12 mouse cellular contexts compared by ENCODE assay signal in the genomic region with DNA sequence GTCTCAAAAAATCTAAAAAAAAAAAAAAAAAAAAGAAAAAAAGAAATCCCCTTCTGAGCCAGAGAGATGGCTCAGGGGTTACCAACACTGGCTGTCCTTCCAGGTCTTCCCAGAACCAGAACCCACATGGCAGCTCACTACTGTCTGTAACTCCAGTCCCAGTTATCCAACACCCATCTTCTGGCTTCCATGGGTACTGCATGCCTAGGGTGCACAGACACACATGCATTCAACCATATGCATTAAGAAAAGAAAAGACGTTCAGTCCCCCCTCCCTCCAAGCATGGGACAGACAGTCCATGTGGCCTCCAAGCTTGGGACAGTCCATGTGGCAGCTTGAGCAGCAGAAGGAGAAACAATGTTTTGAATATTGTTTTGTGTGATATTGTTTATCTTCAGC. TPM values are rescaled to one million over a fixed set of nuclear protein-coding genes. Genes with fewer than 3 reads are reported as not detected.
A peak's percentile ranks its signal among the peaks of the same experiment; 100 is the strongest.
DNase-seq lines count a peak whose midpoint lies in the region; ATAC-seq and TF ChIP-seq lines count a peak whose summit lies in the region.
"Had no signal": no experiment of that assay in that cellular context is flagged by ENCODE, and none has a peak within 500 bp of the region (broad histone marks: within the 10 kb centered on the region; RNA-seq: fewer than 3 reads in every experiment).

No protein-coding gene starts in this region.

- DNase-seq in embryonic facial prominence, embryonic 10.5 days (ENCODE audit: low spot score), result no peak
- DNase-seq in liver, postnatal 0 days, result no peak
- DNase-seq: adrenal gland, postnatal 25 days; gastrocnemius, adult 2 months; heart, postnatal 4 days; lung, postnatal 14 days; right cerebral cortex, postnatal 25 days had no signal

- no peak overlapping the region for H3K27ac ChIP-seq in intestine, postnatal 0 days (ENCODE audit: low read depth, low read length)
- H3K27ac ChIP-seq in intestine, embryonic 15.5 days, result no peak overlapping the region
- no peak overlapping the region for H3K27ac ChIP-seq in midbrain, embryonic 13.5 days
- H3K27ac ChIP-seq in midbrain, embryonic 15.5 days, result no peak overlapping the region
- no peak overlapping the region for H3K27ac ChIP-seq in embryonic facial prominence, embryonic 10.5 days (replicated peaks)
- no peak overlapping the region for H3K27ac ChIP-seq in liver, postnatal 0 days (ENCODE audit: low read depth)
- H3K27ac ChIP-seq: gastrocnemius, adult 2 months had no signal

- no peaks in the 10 kb centered on the region for H3K9me3 ChIP-seq in intestine, postnatal 0 days (ENCODE audit: control insufficient read depth)
- no peaks in the 10 kb centered on the region for H3K9me3 ChIP-seq in intestine, embryonic 15.5 days
- no peaks in the 10 kb centered on the region for H3K9me3 ChIP-seq in midbrain, embryonic 13.5 days
- no peaks in the 10 kb centered on the region for H3K9me3 ChIP-seq in midbrain, embryonic 15.5 days
- H3K9me3 ChIP-seq in embryonic facial prominence, embryonic 10.5 days, result no peaks in the 10 kb centered on the region
- no peaks in the 10 kb centered on the region for H3K9me3 ChIP-seq in liver, postnatal 0 days (ENCODE audit: low read length)

- no peaks in the 10 kb centered on the region for H3K27me3 ChIP-seq in intestine, postnatal 0 days (replicated peaks; ENCODE audit: control insufficient read depth, insufficient read depth, low read length)
- no peaks in the 10 kb centered on the region for H3K27me3 ChIP-seq in intestine, embryonic 15.5 days (replicated peaks)
- H3K27me3 ChIP-seq in midbrain, embryonic 13.5 days, result no peaks in the 10 kb centered on the region
- no peaks in the 10 kb centered on the region for H3K27me3 ChIP-seq in midbrain, embryonic 15.5 days (replicated peaks)
- no peaks in the 10 kb centered on the region for H3K27me3 ChIP-seq in embryonic facial prominence, embryonic 10.5 days (replicated peaks; ENCODE audit: low read depth, poor library complexity, severe bottlenecking)
- no peaks in the 10 kb centered on the region for H3K27me3 ChIP-seq in liver, postnatal 0 days (ENCODE audit: insufficient read depth, low read length)

- 43% methylated on average over 1 of the region's 1 CpGs for WGBS in intestine, postnatal 0 days
- WGBS in intestine, embryonic 15.5 days, result 65% methylated on average over 1 of the region's 1 CpGs
- 75% methylated on average over 1 of the region's 1 CpGs for WGBS in midbrain, embryonic 13.5 days
- WGBS in midbrain, embryonic 15.5 days, result 53% methylated on average over 1 of the region's 1 CpGs
- 76% methylated on average over 1 of the region's 1 CpGs for WGBS in embryonic facial prominence, embryonic 10.5 days
- 56% methylated on average over 1 of the region's 1 CpGs for WGBS in liver, postnatal 0 days (ENCODE audit: insufficient replicate concordance)

- peak; percentile 37; the same call in 1 of the 2 replicates for TF ChIP-seq CTCF in intestine, postnatal 0 days (IDR thresholded peaks at IDR 0.05; ENCODE audit: low read depth)
- peak; percentile 35; the same call in 1 of the 2 replicates for TF ChIP-seq CTCF in liver, postnatal 0 days (IDR thresholded peaks at IDR 0.05; ENCODE audit: low read depth)

- no peaks in the 10 kb centered on the region for H3K4me1 ChIP-seq in intestine, postnatal 0 days (replicated peaks; ENCODE audit: control insufficient read depth, insufficient read depth, low read length)
- H3K4me1 ChIP-seq in intestine, embryonic 15.5 days (replicated peaks), result 0 out of 2 replicates have a peak, but pooled peaks cover 9% of the 10 kb centered on the region
- peaks cover 32% of the 10 kb centered on the region for H3K4me1 ChIP-seq in midbrain, embryonic 13.5 days (replicated peaks)
- H3K4me1 ChIP-seq in midbrain, embryonic 15.5 days, result peaks cover 12% of the 10 kb centered on the region
- peaks cover 19% of the 10 kb centered on the region for H3K4me1 ChIP-seq in embryonic facial prominence, embryonic 10.5 days
- H3K4me1 ChIP-seq in liver, postnatal 0 days (ENCODE audit: insufficient read depth), result peaks cover 17% of the 10 kb centered on the region

- H3K4me3 ChIP-seq in intestine, postnatal 0 days (ENCODE audit: low read depth, low read length), result no peak overlapping the region
- H3K4me3 ChIP-seq in intestine, embryonic 15.5 days (replicated peaks), result no peak overlapping the region
- no peak overlapping the region for H3K4me3 ChIP-seq in midbrain, embryonic 13.5 days (replicated peaks)
- no peak overlapping the region for H3K4me3 ChIP-seq in midbrain, embryonic 15.5 days
- peak overlapping the region; percentile 25; the same call in 1 of the 2 replicates for H3K4me3 ChIP-seq in embryonic facial prominence, embryonic 10.5 days
- H3K4me3 ChIP-seq in liver, postnatal 0 days (ENCODE audit: low read depth, low read length), result no peak overlapping the region
- H3K4me3 ChIP-seq: gastrocnemius, adult 2 months had no signal

- H3K4me2 ChIP-seq in intestine, postnatal 0 days (replicated peaks; ENCODE audit: low read depth), result no peak overlapping the region
- no peak overlapping the region for H3K4me2 ChIP-seq in intestine, embryonic 15.5 days (replicated peaks)
- no peak overlapping the region for H3K4me2 ChIP-seq in midbrain, embryonic 13.5 days (replicated peaks)
- no peak overlapping the region for H3K4me2 ChIP-seq in midbrain, embryonic 15.5 days
- 0 out of 2 replicates have a peak overlapping the region, but pooled peaks have one; percentile 11 for H3K4me2 ChIP-seq in liver, postnatal 0 days (ENCODE audit: low read depth, low read length)

- H3K36me3 ChIP-seq in intestine, postnatal 0 days (ENCODE audit: control insufficient read depth, insufficient read depth), result peaks cover 27% of the 10 kb centered on the region
- peaks cover 27% of the 10 kb centered on the region for H3K36me3 ChIP-seq in intestine, embryonic 15.5 days
- H3K36me3 ChIP-seq in midbrain, embryonic 13.5 days, result peaks cover 33% of the 10 kb centered on the region
- peaks cover 8% of the 10 kb centered on the region; the same call in 1 of the 2 replicates for H3K36me3 ChIP-seq in midbrain, embryonic 15.5 days (replicated peaks)
- H3K36me3 ChIP-seq in embryonic facial prominence, embryonic 10.5 days (replicated peaks), result peaks cover 50% of the 10 kb centered on the region
- peaks cover 33% of the 10 kb centered on the region for H3K36me3 ChIP-seq in liver, postnatal 0 days (replicated peaks; ENCODE audit: insufficient read depth, low read length)

- TF ChIP-seq EP300 in liver, postnatal 0 days (IDR thresholded peaks at IDR 0.05; ENCODE audit: low read depth), result no peak

- H3K9ac ChIP-seq in intestine, postnatal 0 days (ENCODE audit: low read depth, low read length), result no peak overlapping the region
- no peak overlapping the region for H3K9ac ChIP-seq in intestine, embryonic 15.5 days
- H3K9ac ChIP-seq in midbrain, embryonic 13.5 days (replicated peaks), result 0 out of 2 replicates have a peak overlapping the region, but pooled peaks have one; percentile 4
- no peak overlapping the region for H3K9ac ChIP-seq in midbrain, embryonic 15.5 days
- no peak overlapping the region for H3K9ac ChIP-seq in liver, postnatal 0 days (replicated peaks)

- no peak for ATAC-seq in intestine, postnatal 0 days
- no peak for ATAC-seq in intestine, embryonic 15.5 days
- no peak for ATAC-seq in midbrain, embryonic 13.5 days
- ATAC-seq in midbrain, embryonic 15.5 days (replicated peaks), result no peak
- no peak for ATAC-seq in liver, postnatal 0 days
- ATAC-seq in cerebellum, adult (ENCODE audit: insufficient number of reproducible peaks, low FRiP score, low TSS enrichment), result no peak

RNA-seq across cellular contexts. Expression of a gene that starts 3.1 kb away (rescaled TPM):
- polyA plus RNA-seq in intestine, postnatal 0 days (2015; fragmentation: Nextera tagmentation; extraction: Ambion mirVana), result 71.7 and 75.1 TPM in 2 replicates
- 149 and 178 TPM in 2 replicates for polyA plus RNA-seq in intestine, embryonic 15.5 days (2015; fragmentation: Nextera tagmentation; extraction: Ambion mirVana)
- polyA plus RNA-seq in midbrain, embryonic 13.5 days (2015; fragmentation: Nextera tagmentation; extraction: Ambion mirVana), result 218 and 242 TPM in 2 replicates
- 116 and 123 TPM in 2 replicates for polyA plus RNA-seq in midbrain, embryonic 15.5 days (2015; fragmentation: Nextera tagmentation; extraction: Ambion mirVana)
- 369 and 371 TPM in 2 replicates for polyA plus RNA-seq in embryonic facial prominence, embryonic 10.5 days (2016; fragmentation: Nextera tagmentation; extraction: Ambion mirVana)
- polyA plus RNA-seq in liver, postnatal 0 days (2015; fragmentation: Nextera tagmentation; extraction: Ambion mirVana), result 92.0 and 98.4 TPM in 2 replicates

RNA-seq across cellular contexts. Expression of a gene that starts 27.7 kb away (rescaled TPM):
- polyA plus RNA-seq in intestine, postnatal 0 days (2015; fragmentation: Nextera tagmentation; extraction: Ambion mirVana), result 0.90 TPM in 2 replicates
- polyA plus RNA-seq in intestine, embryonic 15.5 days (2015; fragmentation: Nextera tagmentation; extraction: Ambion mirVana), result 1.5 and 1.9 TPM in 2 replicates
- 8.5 and 11.7 TPM in 2 replicates for polyA plus RNA-seq in midbrain, embryonic 13.5 days (2015; fragmentation: Nextera tagmentation; extraction: Ambion mirVana)
- polyA plus RNA-seq in midbrain, embryonic 15.5 days (2015; fragmentation: Nextera tagmentation; extraction: Ambion mirVana), result 10.6 and 11.1 TPM in 2 replicates
- polyA plus RNA-seq in embryonic facial prominence, embryonic 10.5 days (2016; fragmentation: Nextera tagmentation; extraction: Ambion mirVana), result 120 and 133 TPM in 2 replicates
- 15.2 and 17.3 TPM in 2 replicates for polyA plus RNA-seq in liver, postnatal 0 days (2015; fragmentation: Nextera tagmentation; extraction: Ambion mirVana)

RNA-seq across cellular contexts. Expression of a gene that starts 38.4 kb away (rescaled TPM):
- 42.2 and 52.4 TPM in 2 replicates for polyA plus RNA-seq in intestine, postnatal 0 days (2015; fragmentation: Nextera tagmentation; extraction: Ambion mirVana)
- 38.3 and 38.8 TPM in 2 replicates for polyA plus RNA-seq in intestine, embryonic 15.5 days (2015; fragmentation: Nextera tagmentation; extraction: Ambion mirVana)
- 32.6 and 33.8 TPM in 2 replicates for polyA plus RNA-seq in midbrain, embryonic 13.5 days (2015; fragmentation: Nextera tagmentation; extraction: Ambion mirVana)
- 34.3 and 36.1 TPM in 2 replicates for polyA plus RNA-seq in midbrain, embryonic 15.5 days (2015; fragmentation: Nextera tagmentation; extraction: Ambion mirVana)
- polyA plus RNA-seq in embryonic facial prominence, embryonic 10.5 days (2016; fragmentation: Nextera tagmentation; extraction: Ambion mirVana), result 33.4 and 36.1 TPM in 2 replicates
- polyA plus RNA-seq in liver, postnatal 0 days (2015; fragmentation: Nextera tagmentation; extraction: Ambion mirVana), result 17.1 and 22.9 TPM in 2 replicates

RNA-seq across cellular contexts. Expression of a gene that starts 40.4 kb away (rescaled TPM):
- polyA plus RNA-seq in intestine, postnatal 0 days (2015; fragmentation: Nextera tagmentation; extraction: Ambion mirVana), result 10.9 and 11.9 TPM in 2 replicates
- 21.3 and 22.9 TPM in 2 replicates for polyA plus RNA-seq in intestine, embryonic 15.5 days (2015; fragmentation: Nextera tagmentation; extraction: Ambion mirVana)
- 12.9 and 14.4 TPM in 2 replicates for polyA plus RNA-seq in midbrain, embryonic 13.5 days (2015; fragmentation: Nextera tagmentation; extraction: Ambion mirVana)
- 18.8 and 22.2 TPM in 2 replicates for polyA plus RNA-seq in midbrain, embryonic 15.5 days (2015; fragmentation: Nextera tagmentation; extraction: Ambion mirVana)
- polyA plus RNA-seq in embryonic facial prominence, embryonic 10.5 days (2016; fragmentation: Nextera tagmentation; extraction: Ambion mirVana), result 7.6 and 10.2 TPM in 2 replicates
- 7.6 and 7.9 TPM in 2 replicates for polyA plus RNA-seq in liver, postnatal 0 days (2015; fragmentation: Nextera tagmentation; extraction: Ambion mirVana)

RNA-seq across cellular contexts. Expression of a gene that starts 50.1 kb away (rescaled TPM):
- 1.3 and 2.1 TPM in 2 replicates for polyA plus RNA-seq in intestine, postnatal 0 days (2015; fragmentation: Nextera tagmentation; extraction: Ambion mirVana)
- 5.6 and 5.8 TPM in 2 replicates for polyA plus RNA-seq in intestine, embryonic 15.5 days (2015; fragmentation: Nextera tagmentation; extraction: Ambion mirVana)
- 3.2 and 4.8 TPM in 2 replicates for polyA plus RNA-seq in midbrain, embryonic 13.5 days (2015; fragmentation: Nextera tagmentation; extraction: Ambion mirVana)
- 5.0 and 5.3 TPM in 2 replicates for polyA plus RNA-seq in midbrain, embryonic 15.5 days (2015; fragmentation: Nextera tagmentation; extraction: Ambion mirVana)
- polyA plus RNA-seq in embryonic facial prominence, embryonic 10.5 days (2016; fragmentation: Nextera tagmentation; extraction: Ambion mirVana), result 11.5 and 13.4 TPM in 2 replicates
- polyA plus RNA-seq in liver, postnatal 0 days (2015; fragmentation: Nextera tagmentation; extraction: Ambion mirVana), result 0.77 and 1.00 TPM in 2 replicates
